Mouse (Mus musculus) testis, adult 2 months (tissue): ENCODE results near the gene Stim1.

Experiments
- CTCF ChIP-seq: fragments of 200-500 bp; IDR thresholded peaks from 2 replicates; pipeline ENCODE4 v1.5.1; 2012; ENCODE audit warnings: low read depth, mild to moderate bottlenecking, inconsistent platforms, low read length, moderate library complexity; ENCODE audit not compliant: control insufficient read depth, insufficient read depth, insufficient replicate concordance
- POLR2A ChIP-seq: fragments of 200-500 bp; IDR thresholded peaks from 2 replicates; pipeline ENCODE4 v1.6.1; 2012; ENCODE audit warnings: low read depth, mild to moderate bottlenecking, inconsistent platforms, low read length, moderate library complexity; ENCODE audit not compliant: control insufficient read depth

GRCm38 (mm10) chr7:102242917-102243316 lies 24.7 kb upstream of the Stim1 start:
- no peak for TF ChIP-seq POLR2A
- no peak for TF ChIP-seq CTCF
